Mouse (Mus musculus) urinary bladder, postnatal 36 days (tissue): ENCODE results near the gene 1110008P14Rik.
A peak's percentile ranks its signal among the peaks of the same experiment; 100 is the strongest.

Experiments used
- DNase-seq, 2 experiments: peaks; one replicate each; pipeline ENCODE4 v3.0.0; 2022; ENCODE audit warnings: low spot score in 2 of 2, mixed read lengths in 1 of 2

1110008P14Rik gene

GRCm38 (mm10) chr2:32408429-32409424 is 27.0 kb upstream of the 1110008P14Rik start:
- no peak for DNase-seq

- no peak for DNase-seq
Observed at GRCm38 (mm10) chr2:32407144-32407824, 25.5 kb upstream of the 1110008P14Rik start.

- peak; percentile 93 to 95 for DNase-seq
Observed at GRCm38 (mm10) chr2:32404663-32405062, 22.9 kb upstream of the 1110008P14Rik start.

GRCm38 (mm10) chr2:32396695-32397094 is 15.0 kb upstream of the 1110008P14Rik start:
- no peak for DNase-seq

- peak; percentile 87 to 91 for DNase-seq
Observed at GRCm38 (mm10) chr2:32395946-32396621, 14.3 kb upstream of the 1110008P14Rik start.

GRCm38 (mm10) chr2:32395484-32395945 is 13.8 kb upstream of the 1110008P14Rik start, which contains the start of gene Ptges2:
Ptges2 (plus strand) TSS chr2:32395896.
- DNase-seq = peak; percentile 91

GRCm38 (mm10) chr2:32394973-32395372 is 13.2 kb upstream of the 1110008P14Rik start:
- no peak for DNase-seq

- DNase-seq = peak; percentile 18 to 43
Observed at GRCm38 (mm10) chr2:32392063-32392462, 10.3 kb upstream of the 1110008P14Rik start.

- DNase-seq = no peak
Observed at GRCm38 (mm10) chr2:32390871-32391270, 9.1 kb upstream of the 1110008P14Rik start.

- no peak for DNase-seq
Observed at GRCm38 (mm10) chr2:32389157-32389556, 7.4 kb upstream of the 1110008P14Rik start.

GRCm38 (mm10) chr2:32387706-32388490 is 6.2 kb upstream of the 1110008P14Rik start, which contains the start of gene Lcn2:
Lcn2 (minus strand) TSS chr2:32388252.
- no peak for DNase-seq

GRCm38 (mm10) chr2:32382689-32383088 is 951 bp upstream of the 1110008P14Rik start:
- no peak for DNase-seq

- no peak for DNase-seq
Observed at GRCm38 (mm10) chr2:32381141-32381774, 480 bp downstream of the 1110008P14Rik start.

- no peak for DNase-seq
Observed at GRCm38 (mm10) chr2:32380001-32380500, 1.7 kb downstream of the 1110008P14Rik start.

GRCm38 (mm10) chr2:32376963-32377362 is 4.8 kb downstream of the 1110008P14Rik start:
- no peak for DNase-seq

- DNase-seq = no peak
Observed at GRCm38 (mm10) chr2:32375317-32375940, 6.3 kb downstream of the 1110008P14Rik start.

GRCm38 (mm10) chr2:32374191-32374590 is 7.5 kb downstream of the 1110008P14Rik start:
- no peak for DNase-seq

GRCm38 (mm10) chr2:32367315-32367714 is 14.4 kb downstream of the 1110008P14Rik start:
- no peak for DNase-seq

GRCm38 (mm10) chr2:32364121-32364520 is 17.6 kb downstream of the 1110008P14Rik start:
- no peak for DNase-seq
